Mouse (Mus musculus): ENCODE results near the gene S100a5. TPM values are rescaled to one million over a fixed set of nuclear protein-coding genes. Genes with fewer than 3 reads are reported as not detected.
A peak's percentile ranks its signal among the peaks of the same experiment; 100 is the strongest.

Gene S100a5
- total and polyA plus RNA-seq, 2 experiments from 2014 or later, result not detected

DNA sequence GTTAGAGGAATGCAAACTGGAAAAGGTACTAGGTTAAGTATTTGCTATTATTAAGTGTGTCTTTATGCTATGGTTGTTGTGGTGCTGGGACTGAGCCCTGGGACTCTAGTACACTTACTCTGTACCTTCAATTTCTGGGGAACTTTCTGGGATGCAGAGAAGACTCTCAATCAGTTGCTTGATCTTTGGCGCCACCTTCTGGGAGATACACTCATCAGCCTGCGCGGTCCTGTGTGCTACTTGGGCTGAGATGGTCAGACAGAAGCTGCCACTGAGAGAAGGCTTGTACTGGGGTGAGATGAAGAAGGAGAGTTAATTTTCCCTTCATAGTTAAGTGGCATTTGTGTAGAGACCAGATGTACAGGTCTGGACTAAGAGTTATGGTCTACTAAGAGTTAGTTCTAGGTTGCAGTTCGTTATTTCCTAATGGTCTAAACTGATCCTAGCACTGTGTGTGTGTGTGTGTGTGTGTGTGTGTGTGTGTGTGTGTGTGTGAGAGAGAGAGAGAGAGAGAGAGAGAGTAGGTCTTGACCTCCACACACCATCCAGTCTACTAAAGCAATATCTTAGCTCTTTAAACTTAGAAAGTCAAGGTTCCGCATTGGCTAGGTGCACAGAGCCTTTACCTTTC is 44.7 kb downstream of the S100a5 start:
- Histone ChIP-seq H3K4me3 (ENCODE audit: low read length) (no peak overlapping the region), H3K9ac (replicated peaks; ENCODE audit: low read length) (no peak overlapping the region), H3K4me1 (ENCODE audit: insufficient read depth, low read length) (no peaks in the 10 kb centered on the region), H3K27ac (no peak overlapping the region), H3K4me2 (ENCODE audit: low read depth, low read length) (no peak overlapping the region), H3K36me3 (ENCODE audit: insufficient read depth, low read length) (no peaks in the 10 kb centered on the region), H3K27me3 (ENCODE audit: insufficient read depth, low read length) (no peaks in the 10 kb centered on the region), H3K9me3 (ENCODE audit: low read length) (no peaks in the 10 kb centered on the region)
- peak; percentile 91 for DNase-seq (ENCODE audit: low spot score)
- 34% methylated on average over 5 of the region's 5 CpGs for WGBS
- peak; percentile 87 for TF ChIP-seq CTCF (IDR thresholded peaks at IDR 0.05; ENCODE audit: low read depth)
- peak; percentile 89 for ATAC-seq

DNA sequence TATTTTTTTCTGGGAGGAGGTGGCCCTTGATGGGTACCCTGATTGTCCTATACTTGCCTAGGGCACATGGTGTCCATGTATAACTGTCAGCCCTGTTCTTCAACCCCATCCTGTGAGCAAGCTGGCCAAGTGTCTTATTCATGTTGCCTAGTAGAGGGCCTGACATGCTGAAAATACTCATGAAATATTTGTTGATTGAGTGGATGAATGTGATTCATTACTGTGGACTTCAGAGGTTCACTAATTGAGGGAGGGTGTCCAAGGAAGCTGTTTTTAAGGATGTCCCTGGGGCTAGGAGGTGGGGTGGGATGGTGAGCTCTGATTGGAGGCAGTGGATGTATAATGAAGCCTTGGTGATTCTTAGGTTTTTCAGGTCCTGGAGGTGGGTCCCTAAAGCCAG is 45.4 kb downstream of the S100a5 start, which contains the start of gene S100a7a:
Gene S100a7a, plus strand, starts transcription at position 301 of the 400 bp plus-strand sequence.
- Histone ChIP-seq H3K27ac (no peak within 1 kb of the TSS), H3K9ac (replicated peaks; ENCODE audit: low read length) (no peak within 1 kb of the TSS), H3K36me3 (ENCODE audit: insufficient read depth, low read length) (no peaks in the 10 kb centered on the region), H3K4me2 (ENCODE audit: low read depth, low read length) (no peak within 1 kb of the TSS), H3K9me3 (ENCODE audit: low read length) (no peaks in the 10 kb centered on the region), H3K27me3 (ENCODE audit: insufficient read depth, low read length) (no peaks in the 10 kb centered on the region), H3K4me1 (ENCODE audit: insufficient read depth, low read length) (no peaks in the 10 kb centered on the region), H3K4me3 (ENCODE audit: low read length) (no peak within 1 kb of the TSS)
- DNase-seq (ENCODE audit: low spot score) (no peak), ATAC-seq (no peak)
- TF ChIP-seq CTCF (IDR thresholded peaks at IDR 0.05; ENCODE audit: low read depth), result no peak

DNA sequence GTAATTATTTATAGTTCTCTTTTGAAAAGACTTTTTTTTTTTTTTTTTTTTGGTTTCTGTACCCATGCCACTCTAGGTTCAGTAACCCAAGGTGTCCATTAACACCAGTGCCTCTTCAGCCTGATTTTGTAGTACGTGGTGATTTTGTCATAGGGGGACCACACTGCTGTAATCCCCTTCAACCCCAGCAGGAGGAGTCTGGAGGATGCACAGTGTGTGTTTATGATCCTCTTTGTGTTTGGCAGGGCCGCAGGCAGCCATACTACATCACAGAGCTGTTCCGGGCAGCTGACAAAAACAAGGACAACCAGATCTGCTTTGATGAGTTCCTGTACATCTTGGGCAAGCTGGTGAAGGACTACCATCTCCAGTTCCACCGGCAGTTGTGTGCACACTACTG is 49.1 kb downstream of the S100a5 start:
- H3K4me2 ChIP-seq (ENCODE audit: low read depth, low read length), result no peak overlapping the region
- WGBS, result 84% methylated on average over 4 of the region's 4 CpGs

DNA sequence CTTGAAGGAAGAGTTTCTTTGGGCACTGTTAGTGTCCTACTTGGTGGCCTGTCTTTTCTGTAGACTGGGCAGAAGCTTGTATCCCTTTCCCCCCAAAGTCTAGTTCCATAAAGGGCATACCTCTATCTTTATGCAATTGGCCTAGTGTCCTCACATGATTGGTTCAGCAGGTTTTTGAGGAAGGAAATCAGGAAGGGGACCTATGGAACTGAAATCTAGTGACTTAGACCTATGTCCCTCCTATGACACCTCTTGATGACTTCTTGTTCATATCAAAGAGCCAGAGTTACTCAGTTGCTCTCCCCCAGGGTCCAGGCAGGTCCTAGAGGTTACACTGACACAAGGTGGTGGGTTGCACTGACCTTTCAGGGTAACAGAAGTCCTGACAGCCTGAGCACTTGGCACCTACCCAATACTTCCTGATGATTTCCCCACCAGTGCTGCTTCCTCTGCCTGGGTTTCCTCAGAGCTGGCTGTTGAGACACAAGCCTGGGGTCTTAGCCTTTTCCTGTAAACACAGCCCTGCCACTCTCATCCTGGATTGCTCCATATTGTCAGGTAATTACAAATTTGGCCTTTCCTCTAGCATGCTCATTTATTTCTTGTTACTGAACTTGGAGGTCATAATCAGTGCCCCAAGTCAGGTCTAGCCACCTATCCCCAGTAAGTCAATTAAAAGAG is 51.2 kb downstream of the S100a5 start:
- no peaks in the 10 kb centered on the region for H3K27me3 ChIP-seq (ENCODE audit: insufficient read depth, low read length)
- H3K4me1 ChIP-seq (ENCODE audit: insufficient read depth, low read length), result no peaks in the 10 kb centered on the region
- no peaks in the 10 kb centered on the region for H3K9me3 ChIP-seq (ENCODE audit: low read length)
- TF ChIP-seq CTCF (IDR thresholded peaks at IDR 0.05; ENCODE audit: low read depth), result no peak
- DNase-seq (ENCODE audit: low spot score) (no peak), ATAC-seq (no peak)
- H3K4me3 ChIP-seq (ENCODE audit: low read length), result no peak overlapping the region
- H3K36me3 ChIP-seq (ENCODE audit: insufficient read depth, low read length), result no peaks in the 10 kb centered on the region
- no peak overlapping the region for H3K4me2 ChIP-seq (ENCODE audit: low read depth, low read length)
- no peak overlapping the region for H3K27ac ChIP-seq
- H3K9ac ChIP-seq (replicated peaks; ENCODE audit: low read length), result no peak overlapping the region

More for the DNA sequence above, 49.1 kb downstream of the S100a5 start:
- DNase-seq (ENCODE audit: low spot score), result no peak
- ATAC-seq, result no peak
- H3K36me3 ChIP-seq (ENCODE audit: insufficient read depth, low read length), result no peaks in the 10 kb centered on the region
- H3K27me3 ChIP-seq (ENCODE audit: insufficient read depth, low read length), result no peaks in the 10 kb centered on the region
- H3K27ac ChIP-seq, result no peak overlapping the region
- H3K4me3 ChIP-seq (ENCODE audit: low read length), result no peak overlapping the region
- no peak overlapping the region for H3K9ac ChIP-seq (replicated peaks; ENCODE audit: low read length)
- no peaks in the 10 kb centered on the region for H3K9me3 ChIP-seq (ENCODE audit: low read length)
- no peaks in the 10 kb centered on the region for H3K4me1 ChIP-seq (ENCODE audit: insufficient read depth, low read length)
- peak; percentile 42 for TF ChIP-seq CTCF (IDR thresholded peaks at IDR 0.05; ENCODE audit: low read depth)

Other genes with a start within 250 kb of the S100a5 start
- 85.1 and 87.2 TPM in 2 replicates for gene Slc27a3, start 218.6 kb upstream of the S100a5 start, total RNA-seq (2014; rRNA removed)
- gene Slc27a3, start 218.6 kb upstream of the S100a5 start, polyA plus RNA-seq (2015; fragmentation: Nextera tagmentation; extraction: Ambion mirVana), result 28.3 and 30.3 TPM in 2 replicates
- gene Ints3, start 174.9 kb upstream of the S100a5 start, total RNA-seq (2014; rRNA removed), result 58.1 and 71.7 TPM in 2 replicates
- gene Ints3, start 174.9 kb upstream of the S100a5 start, polyA plus RNA-seq (2015; fragmentation: Nextera tagmentation; extraction: Ambion mirVana), result 19.9 and 20.4 TPM in 2 replicates
- 3.5 and 6.2 TPM in 2 replicates for gene Npr1, start 142.7 kb upstream of the S100a5 start, total RNA-seq (2014; rRNA removed)
- 2.8 TPM in 2 replicates for gene Npr1, start 142.7 kb upstream of the S100a5 start, polyA plus RNA-seq (2015; fragmentation: Nextera tagmentation; extraction: Ambion mirVana)
- 111 and 119 TPM in 2 replicates for gene Ilf2, start 132.4 kb upstream of the S100a5 start, total RNA-seq (2014; rRNA removed)
- gene Ilf2, start 132.4 kb upstream of the S100a5 start, polyA plus RNA-seq (2015; fragmentation: Nextera tagmentation; extraction: Ambion mirVana), result 177 and 178 TPM in 2 replicates
- gene Snapin, start 117.5 kb upstream of the S100a5 start, total RNA-seq (2014; rRNA removed), result 49.7 and 52.0 TPM in 2 replicates
- gene Snapin, start 117.5 kb upstream of the S100a5 start, polyA plus RNA-seq (2015; fragmentation: Nextera tagmentation; extraction: Ambion mirVana), result 102 and 106 TPM in 2 replicates
- gene Chtop, start 99.0 kb upstream of the S100a5 start, total RNA-seq (2014; rRNA removed), result 210 and 220 TPM in 2 replicates
- 162 and 165 TPM in 2 replicates for gene Chtop, start 99.0 kb upstream of the S100a5 start, polyA plus RNA-seq (2015; fragmentation: Nextera tagmentation; extraction: Ambion mirVana)
- 27.7 and 28.1 TPM in 2 replicates for gene S100a1, start 94.1 kb upstream of the S100a5 start, total RNA-seq (2014; rRNA removed)
- 88.9 and 93.6 TPM in 2 replicates for gene S100a1, start 94.1 kb upstream of the S100a5 start, polyA plus RNA-seq (2015; fragmentation: Nextera tagmentation; extraction: Ambion mirVana)
- gene S100a13, start 94.1 kb upstream of the S100a5 start, total RNA-seq (2014; rRNA removed), result 5.2 and 10.9 TPM in 2 replicates
- gene S100a13, start 94.1 kb upstream of the S100a5 start, polyA plus RNA-seq (2015; fragmentation: Nextera tagmentation; extraction: Ambion mirVana), result 37.9 and 41.4 TPM in 2 replicates
- not detected in 2 replicates for gene S100a14, start 81.7 kb upstream of the S100a5 start, total RNA-seq (2014; rRNA removed)
- 0.29 TPM in 1 of 2 replicates, not detected in the other for gene S100a14, start 81.7 kb upstream of the S100a5 start, polyA plus RNA-seq (2015; fragmentation: Nextera tagmentation; extraction: Ambion mirVana)
- 87.0 and 90.9 TPM in 2 replicates for gene S100a16, start 71.3 kb upstream of the S100a5 start, total RNA-seq (2014; rRNA removed)
- gene S100a16, start 71.3 kb upstream of the S100a5 start, polyA plus RNA-seq (2015; fragmentation: Nextera tagmentation; extraction: Ambion mirVana), result 103 and 115 TPM in 2 replicates
- 1.4 and 5.3 TPM in 2 replicates for gene S100a3, start 47.9 kb upstream of the S100a5 start, total RNA-seq (2014; rRNA removed)
- 1.9 and 2.1 TPM in 2 replicates for gene S100a3, start 47.9 kb upstream of the S100a5 start, polyA plus RNA-seq (2015; fragmentation: Nextera tagmentation; extraction: Ambion mirVana)
- not detected in 2 replicates for gene S100a2, start 18.3 kb upstream of the S100a5 start, total RNA-seq (2014; rRNA removed)
- not detected in 2 replicates for gene S100a2, start 18.3 kb upstream of the S100a5 start, polyA plus RNA-seq (2015; fragmentation: Nextera tagmentation; extraction: Ambion mirVana)
- not detected in 2 replicates for gene Gm42674, start 6.6 kb upstream of the S100a5 start, total RNA-seq (2014; rRNA removed)
- not detected in 2 replicates for gene Gm42674, start 6.6 kb upstream of the S100a5 start, polyA plus RNA-seq (2015; fragmentation: Nextera tagmentation; extraction: Ambion mirVana)
- 3.0 TPM in 1 of 2 replicates, not detected in the other for gene S100a4, start 4.8 kb upstream of the S100a5 start, total RNA-seq (2014; rRNA removed)
- 2.3 and 3.1 TPM in 2 replicates for gene S100a4, start 4.8 kb upstream of the S100a5 start, polyA plus RNA-seq (2015; fragmentation: Nextera tagmentation; extraction: Ambion mirVana)
- gene S100a6, start 4.4 kb downstream of the S100a5 start, total RNA-seq (2014; rRNA removed), result 4.4 and 12.9 TPM in 2 replicates
- gene S100a6, start 4.4 kb downstream of the S100a5 start, polyA plus RNA-seq (2015; fragmentation: Nextera tagmentation; extraction: Ambion mirVana), result 53.8 and 59.0 TPM in 2 replicates
- not detected in 2 replicates for gene S100a7a, start 45.5 kb downstream of the S100a5 start, total RNA-seq (2014; rRNA removed)
- gene S100a7a, start 45.5 kb downstream of the S100a5 start, polyA plus RNA-seq (2015; fragmentation: Nextera tagmentation; extraction: Ambion mirVana), result not detected in 2 replicates
- 1.0 TPM in 1 of 2 replicates, not detected in the other for gene S100a8, start 60.5 kb downstream of the S100a5 start, total RNA-seq (2014; rRNA removed)
- gene S100a8, start 60.5 kb downstream of the S100a5 start, polyA plus RNA-seq (2015; fragmentation: Nextera tagmentation; extraction: Ambion mirVana), result 6.3 and 6.7 TPM in 2 replicates
- 1.3 TPM in 1 of 2 replicates, not detected in the other for gene S100a9, start 87.2 kb downstream of the S100a5 start, total RNA-seq (2014; rRNA removed)
- 5.0 and 6.4 TPM in 2 replicates for gene S100a9, start 87.2 kb downstream of the S100a5 start, polyA plus RNA-seq (2015; fragmentation: Nextera tagmentation; extraction: Ambion mirVana)
- gene Pglyrp4, start 118.4 kb downstream of the S100a5 start, total RNA-seq (2014; rRNA removed), result not detected in 2 replicates
- not detected in 2 replicates for gene Pglyrp4, start 118.4 kb downstream of the S100a5 start, polyA plus RNA-seq (2015; fragmentation: Nextera tagmentation; extraction: Ambion mirVana)
- not detected in 2 replicates for gene Gm5849, start 169.4 kb downstream of the S100a5 start, total RNA-seq (2014; rRNA removed)
- gene Gm5849, start 169.4 kb downstream of the S100a5 start, polyA plus RNA-seq (2015; fragmentation: Nextera tagmentation; extraction: Ambion mirVana), result not detected in 2 replicates

All from hindbrain, postnatal 0 days (tissue).